Mouse (Mus musculus): Measurements from ENCODE around the gene Plvap.

Gene Plvap

GRCm38 (mm10) chr8:71485142-71486135, 26.1 kb downstream of the Plvap start, which contains the start of gene Ano8:
Gene Ano8, minus strand, starts transcription at chr8:71485963.
- peak; percentile 98 for DNase-seq

GRCm38 (mm10) chr8:71484736-71485135, 26.8 kb downstream of the Plvap start:
- peak; percentile 95 for DNase-seq

- no peak for DNase-seq
Measured at GRCm38 (mm10) chr8:71483932-71484331, 27.6 kb downstream of the Plvap start.

GRCm38 (mm10) chr8:71478943-71479342, 32.6 kb downstream of the Plvap start:
- DNase-seq: peak; percentile 93

- peak; percentile 94 for DNase-seq
Measured at GRCm38 (mm10) chr8:71477196-71477845, 34.2 kb downstream of the Plvap start.

GRCm38 (mm10) chr8:71476099-71476940, 35.2 kb downstream of the Plvap start:
- DNase-seq: peak; percentile 99

- peak; percentile 95 for DNase-seq
Measured at GRCm38 (mm10) chr8:71475702-71476075, 35.9 kb downstream of the Plvap start.

GRCm38 (mm10) chr8:71474785-71475701, 36.5 kb downstream of the Plvap start:
- DNase-seq: peak; percentile 94

GRCm38 (mm10) chr8:71474344-71474743, 37.2 kb downstream of the Plvap start:
- DNase-seq: peak; percentile 92

GRCm38 (mm10) chr8:71472601-71473386, 38.8 kb downstream of the Plvap start:
- peak; percentile 90 for DNase-seq

GRCm38 (mm10) chr8:71471861-71472260, 39.7 kb downstream of the Plvap start:
- peak; percentile 92 for DNase-seq

GRCm38 (mm10) chr8:71470913-71471255, 40.7 kb downstream of the Plvap start:
- DNase-seq: peak; percentile 93

- peak; percentile 94 for DNase-seq
Measured at GRCm38 (mm10) chr8:71470146-71470912, 41.2 kb downstream of the Plvap start.

GRCm38 (mm10) chr8:71469411-71469810, 42.1 kb downstream of the Plvap start:
- peak; percentile 98 for DNase-seq

GRCm38 (mm10) chr8:71468916-71469315, 42.6 kb downstream of the Plvap start, which contains the start of gene Dda1:
Gene Dda1, plus strand, starts transcription at chr8:71469199.
- peak; percentile 100 for DNase-seq

- DNase-seq: peak; percentile 91
Measured at GRCm38 (mm10) chr8:71468001-71468400, 43.6 kb downstream of the Plvap start.

- DNase-seq: peak; percentile 88
Measured at GRCm38 (mm10) chr8:71467201-71467600, 44.4 kb downstream of the Plvap start.

- DNase-seq: peak; percentile 86
Measured at GRCm38 (mm10) chr8:71466198-71466597, 45.4 kb downstream of the Plvap start.

- DNase-seq: peak; percentile 91
Measured at GRCm38 (mm10) chr8:71465733-71466132, 45.8 kb downstream of the Plvap start.

Data from heart, adult 11 months (tissue).